Mouse (Mus musculus) c-Kit-negative CD71-positive TER-119-positive erythroid progenitor cells, embryonic 14.5 days (primary cell): ENCODE results near the gene Cd300e.

Experiments
- DNase-seq: peaks from one replicate; pipeline ENCODE4 v3.0.0-alpha.2; 2013; ENCODE audit warnings: low read depth, low spot score

The Cd300e gene

GRCm38 (mm10) chr11:115062077-115062476, at the start of gene Cd300e:
Cd300e (minus strand) TSS chr11:115062177.
- no peak for DNase-seq

- DNase-seq = no peak
These were observed 48.3 kb upstream of the Cd300e start for GRCm38 (mm10) chr11:115110271-115110670.

- no peak for DNase-seq
These were observed 46.2 kb upstream of the Cd300e start for GRCm38 (mm10) chr11:115108176-115108575.

- no peak for DNase-seq
These were observed 45.5 kb upstream of the Cd300e start for GRCm38 (mm10) chr11:115107403-115107916.

- no peak for DNase-seq
These were observed 44.7 kb upstream of the Cd300e start for GRCm38 (mm10) chr11:115106638-115107037.

GRCm38 (mm10) chr11:115104769-115105563, 43.0 kb upstream of the Cd300e start:
- no peak for DNase-seq

- DNase-seq = no peak
These were observed 41.8 kb upstream of the Cd300e start for GRCm38 (mm10) chr11:115103470-115104413.

GRCm38 (mm10) chr11:115102116-115102515, 40.1 kb upstream of the Cd300e start:
- no peak for DNase-seq

GRCm38 (mm10) chr11:115101615-115102051, 39.7 kb upstream of the Cd300e start:
- no peak for DNase-seq

- DNase-seq = no peak
These were observed 38.8 kb upstream of the Cd300e start for GRCm38 (mm10) chr11:115100741-115101140.

- no peak for DNase-seq
These were observed 38.1 kb upstream of the Cd300e start for GRCm38 (mm10) chr11:115100032-115100621.

- no peak for DNase-seq
These were observed 37.4 kb upstream of the Cd300e start for GRCm38 (mm10) chr11:115099241-115099840.

- DNase-seq = no peak
These were observed 36.4 kb upstream of the Cd300e start for GRCm38 (mm10) chr11:115098203-115098932.

- DNase-seq = no peak
These were observed 30.2 kb upstream of the Cd300e start for GRCm38 (mm10) chr11:115092140-115092539.

GRCm38 (mm10) chr11:115091362-115091901, 29.5 kb upstream of the Cd300e start, which contains the start of gene Rab37:
Rab37 (plus strand) TSS chr11:115091431.
- no peak for DNase-seq

- DNase-seq = no peak
These were observed 27.9 kb upstream of the Cd300e start for GRCm38 (mm10) chr11:115089853-115090252.

- no peak for DNase-seq
These were observed 24.2 kb upstream of the Cd300e start for GRCm38 (mm10) chr11:115086213-115086612.

- no peak for DNase-seq
These were observed 23.1 kb upstream of the Cd300e start for GRCm38 (mm10) chr11:115085064-115085463.

GRCm38 (mm10) chr11:115084595-115084994, 22.6 kb upstream of the Cd300e start:
- no peak for DNase-seq
